Mouse (Mus musculus): ENCODE measurements around the gene Polr2e. TPM values are rescaled to one million over a fixed set of nuclear protein-coding genes. Genes with fewer than 3 reads are reported as not detected.

Polr2e gene
- polyA plus RNA-seq, 1 experiment from 2014 or later, result 210 TPM

DNA sequence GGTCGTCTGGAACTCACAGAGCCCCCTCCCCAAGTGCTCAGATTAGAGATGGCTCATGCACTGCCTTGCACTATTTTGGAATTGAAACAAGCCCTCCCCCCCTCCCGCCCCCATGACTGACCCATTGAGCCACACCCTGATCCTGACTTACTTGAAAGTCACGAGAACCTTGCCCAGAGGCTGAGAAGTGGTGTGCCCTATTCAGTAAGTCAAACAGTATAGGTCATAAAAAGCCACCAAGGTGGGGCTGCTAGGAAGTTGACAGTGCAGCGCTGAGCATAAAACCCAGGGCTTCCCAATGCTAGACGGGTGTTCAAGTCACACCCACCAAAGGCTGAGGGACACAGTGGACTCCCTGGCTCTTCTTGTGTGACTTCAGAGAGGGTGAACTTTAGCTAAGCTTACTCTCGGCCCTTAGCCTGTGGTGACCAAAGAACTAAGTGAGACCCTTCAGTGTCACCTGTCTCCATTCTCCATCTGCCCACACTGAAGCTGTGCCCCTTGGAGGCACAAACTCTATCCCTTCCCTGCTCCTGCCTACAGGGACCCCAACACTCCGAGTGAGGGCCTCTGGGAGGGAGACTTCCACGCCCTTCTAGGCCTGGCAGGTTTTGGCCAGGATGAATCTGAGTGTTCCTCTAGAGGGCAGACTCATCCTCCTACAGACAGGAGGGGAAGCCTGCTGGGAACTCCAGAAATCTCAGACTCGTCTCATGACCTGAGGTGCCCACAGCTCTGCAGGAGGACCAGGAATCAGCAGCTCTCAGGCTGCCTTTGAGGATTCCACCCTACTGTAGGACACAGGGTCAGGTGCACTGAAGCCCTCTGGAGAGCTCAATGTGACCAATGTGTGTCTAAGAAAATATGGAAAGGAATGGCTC lies 5.8 kb downstream of the Polr2e start:
- ATAC-seq (replicated peaks; ENCODE audit: low FRiP score, low read depth), result 0 out of 2 replicates have a peak, but pooled peaks have one; percentile 23
- 0 out of 2 replicates have a peak overlapping the region, but pooled peaks have one; percentile 18 for H3K9ac ChIP-seq (ENCODE audit: low read depth, low read length)
- 30% methylated on average over 9 of the region's 9 CpGs for WGBS
- peak; percentile 79 for DNase-seq (ENCODE audit: low spot score)
- H3K27me3 ChIP-seq (ENCODE audit: insufficient read depth, low read length), result no peaks in the 10 kb centered on the region
- no peak overlapping the region for H3K4me3 ChIP-seq (replicated peaks; ENCODE audit: low read depth, low read length)
- H3K9me3 ChIP-seq (replicated peaks; ENCODE audit: low read length), result no peaks in the 10 kb centered on the region
- no peak overlapping the region for H3K4me2 ChIP-seq (ENCODE audit: low read length)
- peak; percentile 74 for TF ChIP-seq CTCF (IDR thresholded peaks at IDR 0.05; ENCODE audit: low read depth)
- peak overlapping the region; percentile 62 for H3K27ac ChIP-seq
- H3K4me1 ChIP-seq (replicated peaks; ENCODE audit: insufficient read depth, low read length), result peaks cover 13% of the 10 kb centered on the region
- H3K36me3 ChIP-seq (ENCODE audit: insufficient read depth, low read length), result peaks cover 42% of the 10 kb centered on the region

DNA sequence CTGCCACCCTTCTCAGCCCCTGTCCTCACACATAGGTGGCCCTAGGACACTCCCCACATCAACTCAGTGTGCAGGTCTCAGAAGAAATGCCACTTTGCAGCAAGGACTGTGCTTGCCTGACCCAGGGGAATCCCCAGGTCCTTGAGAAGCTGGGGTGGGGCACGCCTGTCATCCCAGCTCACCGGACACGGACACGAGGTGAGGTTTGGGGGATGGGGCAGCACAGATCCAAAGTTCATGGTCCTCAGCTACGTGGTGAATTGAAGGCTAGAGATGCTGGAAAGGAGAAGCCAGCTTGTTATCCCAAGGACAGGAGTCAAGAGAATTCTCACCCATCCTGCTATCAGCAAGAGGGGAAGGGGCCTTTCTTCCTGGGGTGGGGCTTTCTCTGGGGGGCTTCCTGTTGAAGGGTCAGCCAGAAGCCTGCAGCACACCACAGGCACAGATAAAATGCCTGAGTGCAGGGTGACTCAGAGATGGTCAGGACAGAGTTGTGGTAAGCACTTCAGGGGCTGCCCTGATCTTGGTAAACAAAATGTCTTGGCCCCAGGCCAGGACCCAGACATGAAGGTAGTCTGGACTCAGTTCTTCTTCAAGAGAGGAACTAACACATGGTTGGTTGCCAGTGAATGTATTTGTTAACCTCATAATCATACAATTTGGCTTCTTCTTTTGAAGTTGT lies 6.7 kb downstream of the Polr2e start:
- Histone ChIP-seq H3K9ac (ENCODE audit: low read depth, low read length) (no peak overlapping the region), H3K27ac (no peak overlapping the region), H3K27me3 (ENCODE audit: insufficient read depth, low read length) (no peaks in the 10 kb centered on the region), H3K9me3 (replicated peaks; ENCODE audit: low read length) (no peaks in the 10 kb centered on the region), H3K4me2 (ENCODE audit: low read length) (no peak overlapping the region), H3K36me3 (ENCODE audit: insufficient read depth, low read length) (peaks cover 36% of the 10 kb centered on the region), H3K4me1 (replicated peaks; ENCODE audit: insufficient read depth, low read length) (peaks cover 5% of the 10 kb centered on the region; the same call in 1 of the 2 replicates), H3K4me3 (replicated peaks; ENCODE audit: low read depth, low read length) (no peak overlapping the region)
- ATAC-seq (replicated peaks; ENCODE audit: low FRiP score, low read depth) (peak; percentile 37; the same call in 1 of the 2 replicates), DNase-seq (ENCODE audit: low spot score) (no peak)
- 33% methylated on average over 5 of the region's 5 CpGs for WGBS
- no peak for TF ChIP-seq CTCF (IDR thresholded peaks at IDR 0.05; ENCODE audit: low read depth)

DNA sequence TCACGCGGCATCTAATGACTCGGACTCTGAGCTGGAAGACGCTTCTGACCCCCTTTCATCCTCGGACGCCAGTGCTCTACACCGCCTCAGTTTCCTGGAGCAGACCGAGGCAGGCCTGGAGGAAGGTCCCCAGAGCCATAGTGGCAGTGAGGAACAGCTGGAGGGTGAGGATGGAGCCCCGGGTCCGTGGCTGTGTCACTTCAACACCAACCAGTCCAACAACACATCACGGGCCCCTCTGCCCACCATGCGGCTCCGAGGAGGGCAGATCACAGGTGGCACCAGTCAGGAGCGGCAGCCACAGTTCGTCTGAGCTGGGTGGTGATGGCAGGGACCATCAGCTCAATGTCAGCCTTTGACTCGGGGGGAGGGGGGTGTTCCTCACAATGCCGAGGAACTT lies 8.9 kb downstream of the Polr2e start:
- DNase-seq (ENCODE audit: low spot score) (no peak), ATAC-seq (replicated peaks; ENCODE audit: low FRiP score, low read depth) (no peak)
- Histone ChIP-seq H3K4me2 (ENCODE audit: low read length) (no peak overlapping the region), H3K9me3 (replicated peaks; ENCODE audit: low read length) (no peaks in the 10 kb centered on the region), H3K9ac (ENCODE audit: low read depth, low read length) (no peak overlapping the region), H3K4me1 (replicated peaks; ENCODE audit: insufficient read depth, low read length) (peaks cover 4% of the 10 kb centered on the region; the same call in 1 of the 2 replicates), H3K27me3 (ENCODE audit: insufficient read depth, low read length) (no peaks in the 10 kb centered on the region), H3K36me3 (ENCODE audit: insufficient read depth, low read length) (peaks cover 14% of the 10 kb centered on the region), H3K27ac (no peak overlapping the region), H3K4me3 (replicated peaks; ENCODE audit: low read depth, low read length) (no peak overlapping the region)
- no peak for TF ChIP-seq CTCF (IDR thresholded peaks at IDR 0.05; ENCODE audit: low read depth)
- 79% methylated on average over 17 of the region's 17 CpGs for WGBS

DNA sequence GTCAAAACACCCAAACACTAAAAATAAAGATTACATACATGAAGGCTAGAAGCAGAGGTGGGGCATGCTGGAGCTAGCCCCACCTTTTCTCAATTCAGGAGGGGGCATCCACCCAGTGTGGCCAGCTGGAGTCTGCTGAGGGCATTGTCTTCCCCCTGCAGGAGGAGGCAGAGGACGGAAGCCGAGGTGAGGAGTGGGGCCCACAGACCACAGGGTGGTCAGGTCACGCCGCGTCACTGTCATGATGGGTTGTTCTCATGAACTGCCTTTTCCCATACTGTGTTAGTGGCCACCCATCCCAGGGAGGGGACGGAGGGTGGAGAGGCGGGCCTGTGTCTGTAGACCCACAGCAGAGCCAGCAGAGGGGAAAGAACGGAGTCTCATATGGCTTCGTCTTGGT lies 9.4 kb downstream of the Polr2e start:
- Histone ChIP-seq H3K4me2 (ENCODE audit: low read length) (no peak overlapping the region), H3K9ac (ENCODE audit: low read depth, low read length) (no peak overlapping the region), H3K4me1 (replicated peaks; ENCODE audit: insufficient read depth, low read length) (peaks cover 4% of the 10 kb centered on the region; the same call in 1 of the 2 replicates), H3K27ac (no peak overlapping the region), H3K4me3 (replicated peaks; ENCODE audit: low read depth, low read length) (no peak overlapping the region), H3K9me3 (replicated peaks; ENCODE audit: low read length) (no peaks in the 10 kb centered on the region), H3K27me3 (ENCODE audit: insufficient read depth, low read length) (no peaks in the 10 kb centered on the region), H3K36me3 (ENCODE audit: insufficient read depth, low read length) (peaks cover 9% of the 10 kb centered on the region)
- DNase-seq (ENCODE audit: low spot score) (no peak), ATAC-seq (replicated peaks; ENCODE audit: low FRiP score, low read depth) (no peak)
- 78% methylated on average over 9 of the region's 9 CpGs for WGBS
- no peak for TF ChIP-seq CTCF (IDR thresholded peaks at IDR 0.05; ENCODE audit: low read depth)

DNA sequence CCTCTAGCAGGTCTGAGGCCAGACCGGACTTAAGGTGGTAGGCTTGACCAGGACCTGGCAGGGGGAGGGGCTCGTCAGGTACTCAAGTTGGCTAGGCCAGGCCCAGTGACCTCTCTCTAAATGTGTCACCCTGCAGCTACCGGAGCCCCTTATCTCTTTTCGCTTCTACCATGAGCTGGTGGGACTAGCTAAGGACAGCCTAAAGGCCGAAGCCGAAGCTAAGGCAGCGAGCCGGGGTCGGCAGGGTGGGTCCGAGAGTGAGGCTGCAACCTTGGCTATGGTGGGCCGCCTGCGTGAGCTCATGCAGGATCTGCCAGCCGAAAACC lies 11.1 kb downstream of the Polr2e start:
- no peak for TF ChIP-seq CTCF (IDR thresholded peaks at IDR 0.05; ENCODE audit: low read depth)
- H3K4me3 ChIP-seq (replicated peaks; ENCODE audit: low read depth, low read length), result no peak overlapping the region
- no peak overlapping the region for H3K9ac ChIP-seq (ENCODE audit: low read depth, low read length)
- DNase-seq (ENCODE audit: low spot score) (no peak), ATAC-seq (replicated peaks; ENCODE audit: low FRiP score, low read depth) (no peak)
- H3K9me3 ChIP-seq (replicated peaks; ENCODE audit: low read length), result no peaks in the 10 kb centered on the region
- 96% methylated on average over 13 of the region's 13 CpGs for WGBS
- H3K27me3 ChIP-seq (ENCODE audit: insufficient read depth, low read length), result no peaks in the 10 kb centered on the region
- H3K4me1 ChIP-seq (replicated peaks; ENCODE audit: insufficient read depth, low read length), result peaks cover 4% of the 10 kb centered on the region; the same call in 1 of the 2 replicates
- no peaks in the 10 kb centered on the region for H3K36me3 ChIP-seq (ENCODE audit: insufficient read depth, low read length)
- H3K27ac ChIP-seq, result no peak overlapping the region
- H3K4me2 ChIP-seq (ENCODE audit: low read length), result no peak overlapping the region

DNA sequence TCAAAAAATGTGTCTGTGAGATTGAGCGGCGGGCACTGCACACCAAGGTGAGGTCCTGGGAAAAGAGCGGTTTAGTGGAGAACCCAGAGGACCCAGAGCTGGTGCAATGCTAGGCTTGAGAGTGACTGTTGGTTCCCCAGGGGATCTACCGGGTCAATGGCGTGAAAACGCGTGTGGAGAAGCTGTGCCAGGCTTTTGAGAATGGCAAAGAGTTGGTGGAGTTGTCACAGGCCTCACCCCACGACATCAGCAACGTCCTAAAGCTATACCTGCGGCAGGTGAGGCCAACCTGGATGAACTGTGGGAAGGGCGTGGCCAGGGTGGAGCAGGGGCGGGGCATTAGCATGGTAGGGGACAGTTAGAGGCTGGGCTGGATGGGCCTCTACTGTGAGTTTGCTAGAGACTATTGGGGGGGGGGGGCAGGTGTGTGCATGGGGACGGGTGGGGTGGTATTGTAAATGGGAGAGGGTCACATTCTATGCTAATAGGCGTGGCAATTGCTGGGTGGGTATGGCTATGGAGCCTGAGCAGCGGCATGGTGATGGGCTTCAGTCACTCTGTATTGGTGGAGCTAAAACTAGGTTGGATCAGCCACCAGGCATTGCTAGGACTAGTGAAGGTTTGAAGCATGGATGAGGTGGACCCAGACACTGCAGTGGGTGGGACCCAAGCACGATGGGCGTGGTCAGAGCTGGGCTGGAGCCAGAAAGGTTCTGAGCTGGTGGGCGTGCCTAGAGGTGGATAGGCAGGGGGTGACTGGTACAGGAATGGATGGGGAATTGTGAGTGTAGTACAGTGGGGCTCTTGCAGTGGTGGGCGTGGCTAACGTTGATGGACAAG lies 11.7 kb downstream of the Polr2e start:
- Histone ChIP-seq H3K9me3 (replicated peaks; ENCODE audit: low read length) (no peaks in the 10 kb centered on the region), H3K4me3 (replicated peaks; ENCODE audit: low read depth, low read length) (no peak overlapping the region), H3K4me1 (replicated peaks; ENCODE audit: insufficient read depth, low read length) (peaks cover 4% of the 10 kb centered on the region; the same call in 1 of the 2 replicates), H3K36me3 (ENCODE audit: insufficient read depth, low read length) (no peaks in the 10 kb centered on the region), H3K27me3 (ENCODE audit: insufficient read depth, low read length) (no peaks in the 10 kb centered on the region), H3K9ac (ENCODE audit: low read depth, low read length) (no peak overlapping the region), H3K4me2 (ENCODE audit: low read length) (no peak overlapping the region), H3K27ac (no peak overlapping the region)
- DNase-seq (ENCODE audit: low spot score), result no peak
- no peak for ATAC-seq (replicated peaks; ENCODE audit: low FRiP score, low read depth)
- TF ChIP-seq CTCF (IDR thresholded peaks at IDR 0.05; ENCODE audit: low read depth), result no peak
- 69% methylated on average over 20 of the region's 20 CpGs for WGBS
